Mouse (Mus musculus): ENCODE measurements around the gene C1ql4.
"Not testable (repeated sequence)": the region's sequence is repeated elsewhere in the genome, so short reads cannot be mapped to it uniquely, and the experiment has no call there.

Gene C1ql4

DNA sequence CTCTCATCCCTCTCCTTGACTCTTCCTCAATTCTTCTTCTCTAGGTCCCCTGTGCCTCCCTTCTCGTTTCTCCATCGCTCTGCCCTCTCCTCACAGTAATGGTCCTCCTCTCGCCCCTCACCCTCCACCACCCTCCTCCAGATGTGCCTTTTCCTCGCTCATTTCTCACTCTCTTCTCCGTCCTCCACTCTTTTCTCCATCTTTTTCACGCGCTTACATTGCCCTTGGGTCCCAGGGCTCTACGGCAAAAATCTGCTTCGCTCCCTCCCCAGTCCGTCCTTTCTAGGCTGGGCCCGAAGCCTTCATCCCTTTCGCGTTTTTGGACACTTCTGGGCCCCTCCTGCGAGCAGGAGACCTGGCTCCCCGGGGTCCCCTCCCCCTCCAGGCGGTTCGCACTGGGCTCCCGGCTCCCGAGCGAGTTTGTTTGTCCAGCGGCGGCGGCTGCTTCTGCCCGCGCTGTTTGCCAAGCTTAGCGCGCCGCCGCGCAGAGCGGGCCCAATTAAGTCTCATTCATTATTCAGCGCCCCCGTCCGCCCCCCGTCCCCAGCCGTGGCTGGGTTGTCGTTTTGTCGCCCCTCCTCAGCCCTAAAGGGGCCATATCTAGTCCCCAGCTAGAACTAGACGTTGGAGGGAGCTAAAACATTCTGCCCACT lies 10.3 kb upstream of the C1ql4 start:
- DNase-seq, result peak; percentile 66

DNA sequence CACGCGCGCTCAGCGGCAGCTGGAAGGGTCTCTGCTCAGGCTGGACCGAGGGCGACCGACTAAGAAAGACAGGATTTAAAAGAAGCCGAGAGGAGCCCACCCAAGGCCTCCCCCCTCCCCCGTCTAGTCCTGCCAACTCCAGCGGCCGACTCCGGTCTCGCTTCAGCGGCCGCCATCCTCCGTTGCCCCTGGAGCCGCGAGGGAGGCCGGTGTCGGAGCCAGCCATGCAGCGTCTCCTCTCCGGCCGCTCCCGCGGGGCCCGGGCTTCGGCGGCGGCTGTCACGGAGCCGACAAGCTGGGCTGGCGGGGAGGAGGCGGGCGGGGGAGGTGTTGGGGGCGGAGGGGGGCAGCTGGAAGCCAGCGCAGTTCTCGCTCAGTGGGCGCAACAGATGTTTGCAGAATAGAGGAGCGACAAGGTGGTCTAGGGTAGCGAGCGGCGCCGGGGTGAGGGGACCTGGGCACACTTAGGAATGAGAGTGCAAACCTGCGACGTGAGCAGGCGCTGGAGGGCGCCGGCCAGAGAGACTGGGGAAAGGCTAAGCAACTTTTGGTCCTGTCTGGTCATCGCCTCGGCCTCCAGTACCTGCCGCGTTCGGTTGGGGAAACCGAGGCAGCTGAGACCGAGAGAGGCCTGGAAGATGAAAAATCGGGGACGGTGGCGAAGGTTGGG lies 9.3 kb upstream of the C1ql4 start:
- peak; percentile 78 for DNase-seq

DNA sequence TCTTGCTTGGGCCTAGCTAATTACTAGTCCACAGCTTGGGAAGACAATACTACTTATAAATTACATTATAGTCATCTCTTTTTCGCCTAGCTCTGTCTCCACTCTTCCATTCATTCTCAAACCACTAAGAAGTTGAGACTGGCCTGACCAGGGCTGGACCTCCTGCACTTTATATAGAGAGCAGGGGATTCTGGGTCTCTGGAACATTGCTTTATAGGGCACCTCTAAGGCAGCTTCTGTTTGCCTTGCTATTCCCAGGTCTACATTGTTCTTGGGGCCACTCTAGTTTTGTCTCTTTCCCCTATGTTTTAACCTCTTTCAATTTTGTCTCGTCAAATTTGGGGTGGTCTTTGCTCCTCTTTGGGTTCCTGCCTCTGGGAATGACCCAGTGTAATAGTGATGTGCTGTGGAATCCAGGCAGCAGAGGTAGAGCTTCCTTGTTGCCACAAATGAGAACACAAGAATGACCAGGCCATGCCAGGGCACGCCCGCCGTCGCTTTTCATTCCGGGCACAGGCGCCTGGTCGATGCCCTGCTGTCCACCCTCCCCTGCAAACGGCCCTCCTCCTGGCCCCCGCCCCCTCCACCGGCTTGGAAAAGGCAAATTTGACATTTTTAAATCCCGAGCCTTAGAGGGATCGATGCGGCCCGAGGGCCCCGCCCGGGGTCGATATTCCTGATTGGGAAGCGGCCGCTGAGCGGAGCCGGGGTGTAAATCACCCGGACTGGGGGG lies 8.6 kb upstream of the C1ql4 start:
- DNase-seq, result no peak

DNA sequence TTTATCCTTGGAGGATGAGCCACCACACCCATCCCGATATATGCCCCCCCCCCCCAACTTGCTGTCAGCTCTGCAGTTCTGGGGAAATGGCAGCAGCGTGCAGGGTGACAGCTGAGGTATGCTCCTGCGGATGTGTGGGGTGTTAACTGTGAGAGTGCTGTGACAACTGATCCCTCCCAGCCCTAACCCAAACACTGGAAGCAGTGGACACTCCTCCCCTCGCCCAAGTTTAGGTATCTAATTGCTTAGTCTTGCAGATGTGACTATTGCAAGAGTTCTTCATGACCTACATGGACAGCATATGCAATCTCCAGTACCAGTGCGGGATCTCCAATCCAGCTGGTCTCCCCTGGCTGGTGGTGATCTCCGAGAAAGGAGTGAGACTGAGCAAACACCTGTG lies 7.7 kb upstream of the C1ql4 start:
- DNase-seq, result no peak

DNA sequence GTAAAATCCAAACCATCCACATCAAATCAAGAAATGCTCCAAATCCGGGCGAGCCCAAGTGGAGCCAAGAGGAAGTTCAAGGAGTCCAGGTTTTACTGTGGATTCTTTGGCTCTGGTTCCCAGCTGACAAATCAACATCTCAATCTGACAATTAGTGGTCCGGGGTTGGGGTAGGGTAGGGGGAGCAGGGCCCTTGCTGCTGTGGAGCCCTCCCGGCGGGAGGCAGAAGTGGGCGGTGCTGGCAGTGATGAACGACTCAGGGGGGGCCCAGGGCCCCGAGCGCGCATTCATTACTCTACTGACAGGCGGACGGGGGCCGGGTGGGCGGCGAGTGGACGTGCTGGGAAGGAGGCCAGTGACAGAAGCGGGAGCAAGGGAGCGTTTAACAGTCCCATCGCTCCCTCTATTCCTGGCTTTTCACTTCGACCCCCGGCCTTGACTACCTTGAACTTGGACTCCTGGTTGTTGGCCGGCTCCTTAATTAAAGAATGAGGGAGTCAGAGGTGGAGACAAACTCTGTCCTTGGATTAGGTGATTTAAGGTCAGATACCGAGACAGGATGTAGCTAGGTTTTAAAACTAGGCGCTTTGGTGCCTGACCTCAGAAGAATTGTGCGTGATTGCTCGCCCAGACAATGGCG lies 7.1 kb upstream of the C1ql4 start:
- DNase-seq, result peak; percentile 72

DNA sequence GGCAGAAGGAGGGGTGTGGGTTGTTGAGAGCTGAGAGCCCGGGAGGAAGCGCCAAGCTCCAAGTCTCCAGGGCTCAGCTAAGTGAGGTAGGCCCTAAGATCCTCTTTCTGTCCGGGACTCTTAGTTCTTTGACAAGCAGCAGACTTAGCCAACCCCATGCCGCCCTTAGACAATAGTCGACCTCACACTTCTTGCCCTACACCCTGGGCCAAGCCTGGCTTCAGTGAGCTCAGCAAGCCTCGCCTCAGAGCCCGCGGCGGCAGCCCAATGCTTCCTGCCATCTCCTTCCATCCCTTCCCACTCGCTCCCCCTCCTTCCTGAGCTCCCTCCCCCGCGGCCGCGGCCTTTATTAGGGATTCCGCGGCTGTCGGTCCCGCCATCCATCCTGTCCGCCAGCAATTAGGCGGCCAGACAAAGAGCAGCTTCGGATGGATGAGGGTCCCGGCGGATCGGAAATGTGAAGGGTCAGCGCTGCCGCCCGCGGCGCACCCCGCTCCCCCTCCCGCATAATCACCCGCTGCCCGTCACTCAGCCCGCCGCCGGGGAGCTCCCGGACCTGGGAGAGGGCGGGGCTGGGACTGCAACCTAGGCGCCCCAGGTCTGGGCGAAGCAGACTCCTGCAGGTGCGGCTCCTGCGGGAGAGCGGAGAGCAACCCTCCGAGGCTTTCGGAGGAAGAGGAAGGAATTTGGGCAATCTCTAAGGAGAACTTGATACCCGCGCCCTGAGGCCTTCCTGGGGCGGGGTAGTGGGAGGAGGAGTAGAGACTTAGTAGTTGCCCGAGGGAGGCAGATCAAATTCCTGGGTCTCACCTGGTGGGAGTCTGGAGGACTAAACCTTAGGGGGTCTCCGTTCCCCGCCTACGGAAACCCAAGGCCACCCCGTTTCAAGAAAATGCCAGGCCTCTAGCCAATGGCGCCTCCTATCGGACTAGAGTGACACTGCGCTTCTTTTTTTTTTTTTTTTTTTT lies 6.0 kb upstream of the C1ql4 start:
- peak; percentile 73 for DNase-seq

DNA sequence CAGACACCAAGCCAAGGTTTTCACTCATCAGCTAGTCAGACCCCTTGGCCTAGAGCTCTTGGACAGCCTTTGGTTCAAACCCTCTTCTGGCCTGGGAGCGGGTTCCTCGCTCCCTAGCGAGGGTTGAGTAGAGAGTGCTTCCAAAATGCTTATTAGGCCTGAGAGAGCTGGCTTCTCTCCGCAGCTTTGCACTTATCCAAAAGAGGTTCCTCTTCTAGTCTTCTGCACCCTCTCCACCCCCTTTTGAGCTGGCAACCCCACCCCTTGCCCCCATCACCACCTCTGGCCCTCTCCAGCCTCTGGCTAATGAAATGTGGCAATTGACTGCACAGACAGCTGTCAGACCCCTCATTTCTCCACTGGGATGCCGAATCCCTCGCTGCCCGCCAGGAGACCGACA lies 5.3 kb upstream of the C1ql4 start, which contains the start of gene Dnajc22:
TSS of gene Dnajc22 (plus strand) at position 301 of the 400 bp plus-strand sequence.
- DNase-seq, result no peak

DNA sequence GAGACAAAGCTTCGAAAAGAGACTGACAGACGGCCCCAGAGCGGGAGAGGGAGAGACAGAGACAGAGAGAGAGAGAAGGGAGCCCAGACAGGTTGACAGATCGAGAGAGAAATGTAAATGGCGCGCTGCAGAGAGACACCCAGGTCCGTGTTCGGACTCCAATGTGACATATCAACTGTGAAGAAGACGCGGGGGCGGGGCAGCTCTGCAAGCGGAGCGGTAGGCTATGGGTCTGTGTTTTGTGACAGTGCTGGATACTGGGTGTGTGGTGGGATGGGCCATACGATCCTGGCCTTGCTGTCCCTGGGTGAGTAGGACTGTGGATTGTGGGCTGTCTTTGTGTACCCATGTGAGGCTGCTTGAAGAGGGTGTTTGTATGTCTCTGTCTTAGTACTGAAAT lies 1.5 kb upstream of the C1ql4 start:
- DNase-seq, result peak; percentile 39

DNA sequence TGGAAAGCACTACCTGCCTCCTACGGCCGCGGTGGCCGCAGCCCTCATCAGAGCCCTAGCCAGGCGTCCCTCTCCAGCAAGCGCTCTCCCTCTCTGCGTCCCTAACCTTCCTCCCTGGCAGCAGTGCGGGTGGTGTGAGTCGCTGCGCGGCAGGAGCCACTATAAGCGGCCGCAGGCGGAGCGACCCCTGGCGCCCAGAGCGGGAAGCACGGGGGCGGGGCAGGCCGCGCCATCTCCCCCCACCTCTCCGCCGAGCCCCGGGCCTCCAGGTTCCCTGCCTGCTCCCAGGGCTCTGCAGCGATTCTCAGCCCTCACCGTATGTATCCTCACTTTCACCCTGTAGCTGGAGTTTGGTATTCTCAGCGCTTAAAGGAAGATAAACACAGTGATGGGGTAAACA lies 675 bp upstream of the C1ql4 start:
- peak; percentile 91 for DNase-seq

DNA sequence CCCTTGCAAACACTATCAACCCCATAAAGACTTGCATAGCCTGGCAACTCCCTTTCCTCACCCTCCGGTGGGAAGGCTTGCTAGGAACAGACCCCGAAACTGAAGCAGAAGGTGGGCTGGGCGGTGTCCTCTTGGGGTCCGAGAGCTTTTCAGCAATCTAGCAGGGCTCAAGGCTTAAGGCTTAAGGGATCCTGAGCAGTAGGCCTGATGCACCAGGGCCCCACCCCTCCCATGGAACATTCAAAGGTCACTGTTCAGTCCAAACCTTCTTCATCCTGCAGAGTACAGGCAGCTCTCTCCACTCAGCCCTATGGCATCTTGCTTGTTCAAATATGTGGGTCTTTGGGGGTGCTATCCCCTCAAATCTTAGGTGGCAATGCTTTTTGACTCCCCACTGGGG lies 1.6 kb downstream of the C1ql4 start:
- no peak for DNase-seq

DNA sequence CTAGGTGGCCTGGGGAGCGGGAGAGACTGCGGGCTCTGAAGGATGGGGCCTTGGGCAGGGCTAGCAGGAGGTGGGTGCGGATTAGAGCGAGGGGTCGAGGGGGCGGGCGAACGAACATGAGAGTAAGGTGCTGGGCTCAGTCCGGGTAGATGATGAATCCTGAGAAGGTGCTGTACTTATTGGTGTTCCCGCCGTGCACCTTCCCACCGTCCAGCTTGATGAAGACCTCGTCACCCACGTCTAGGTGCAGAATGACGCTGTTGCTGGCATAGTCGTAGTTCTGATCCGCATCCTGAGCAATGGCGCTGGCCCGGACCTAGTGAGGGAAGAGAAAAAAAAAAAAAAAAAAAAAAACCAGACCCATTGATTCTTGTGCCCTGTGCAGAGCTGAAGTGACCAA lies 3.0 kb downstream of the C1ql4 start:
- DNase-seq, result no peak

DNA sequence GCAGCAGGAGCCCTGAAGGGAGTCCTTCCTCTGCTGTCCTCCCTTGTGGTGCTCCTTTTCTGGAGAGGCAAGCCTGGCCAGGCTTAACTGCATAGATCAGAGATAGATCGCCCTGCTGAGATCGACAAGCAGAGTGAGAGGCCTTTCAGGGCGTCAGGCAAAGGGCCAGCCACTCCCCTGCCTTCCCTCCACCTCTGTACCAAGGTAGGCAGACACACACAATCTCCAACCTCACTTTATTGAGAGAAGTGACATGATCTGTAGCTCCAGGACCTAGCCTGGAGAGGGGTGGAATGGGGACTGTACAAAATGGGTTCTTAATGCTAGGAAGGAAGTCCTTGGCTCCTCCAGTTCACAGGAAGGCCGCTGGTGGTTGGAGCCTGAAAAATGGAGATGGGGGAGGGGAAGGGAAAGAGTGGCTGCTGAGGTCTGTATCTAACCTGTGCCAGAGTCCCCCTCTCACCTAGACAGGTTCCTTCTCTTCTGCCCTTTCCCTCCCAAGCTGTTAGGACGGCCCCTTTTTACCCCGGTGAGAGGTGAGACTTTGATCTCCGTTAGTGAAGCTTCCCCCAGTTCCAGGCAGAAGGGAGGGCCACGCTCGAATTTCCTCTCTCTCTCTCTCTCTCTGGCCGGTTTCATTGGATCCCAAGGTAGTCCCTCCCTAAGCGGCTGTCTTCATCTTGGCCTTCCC lies 3.6 kb downstream of the C1ql4 start:
- peak; percentile 56 for DNase-seq

DNA sequence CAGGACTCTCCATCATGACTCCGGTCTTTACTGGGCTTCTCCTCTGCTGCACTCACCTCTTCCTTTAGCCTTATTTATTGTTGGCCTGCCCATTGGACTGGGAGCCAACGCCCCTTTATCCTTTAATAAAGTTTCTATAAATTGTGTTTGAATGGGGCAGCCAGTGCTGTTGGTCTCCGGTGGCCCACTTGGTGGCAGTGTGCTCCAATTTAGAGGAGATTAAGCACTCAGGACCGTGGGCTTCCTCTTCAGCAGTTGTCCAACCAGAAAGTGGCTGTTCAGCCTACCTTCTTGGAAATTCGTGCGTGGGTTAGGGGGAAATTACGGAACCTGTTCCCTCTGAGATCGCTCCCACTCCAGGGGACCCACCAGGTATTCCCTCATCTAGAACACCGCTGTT lies 4.4 kb downstream of the C1ql4 start:
- peak; percentile 82 for DNase-seq

DNA sequence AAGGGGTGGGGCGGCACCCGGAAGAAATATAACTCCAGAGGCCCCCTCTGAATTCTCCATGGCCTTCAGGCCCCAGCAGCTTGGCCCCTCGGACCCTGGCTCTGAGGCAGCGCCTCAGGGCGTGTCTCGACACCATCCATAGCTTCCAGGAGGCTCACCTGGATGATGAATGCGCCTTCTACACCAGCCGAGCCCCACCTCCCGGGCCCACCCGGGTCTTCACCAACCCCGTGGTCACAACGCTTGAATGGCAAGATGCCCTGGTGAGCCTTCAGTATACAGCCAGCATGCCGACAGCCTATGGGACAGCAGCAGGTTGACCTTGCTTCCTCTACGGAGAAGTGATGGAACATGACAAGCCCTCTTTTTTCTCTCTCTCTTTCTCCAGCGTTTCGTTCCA lies 4.8 kb downstream of the C1ql4 start:
- no peak for DNase-seq

DNA sequence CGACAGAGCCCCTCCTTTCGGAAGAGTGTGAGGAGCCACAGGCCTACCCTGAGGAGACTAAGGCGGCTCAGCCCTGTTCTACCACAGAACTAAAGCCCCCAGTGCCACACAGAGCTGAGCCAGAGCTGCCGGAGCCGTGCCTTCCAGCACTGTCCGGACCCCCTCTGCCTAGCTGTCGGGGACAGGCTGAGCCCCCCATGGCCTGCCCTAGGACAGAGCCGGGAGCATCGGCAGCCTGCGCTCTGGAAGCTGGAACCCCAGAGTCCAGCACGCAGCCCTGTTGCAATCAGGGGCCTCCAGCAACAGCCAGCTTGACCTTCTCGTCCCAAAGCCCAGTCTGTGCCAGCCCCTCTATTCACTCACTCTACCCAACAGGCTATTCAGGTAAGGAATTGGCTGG lies 5.3 kb downstream of the C1ql4 start:
- DNase-seq, result no peak

DNA sequence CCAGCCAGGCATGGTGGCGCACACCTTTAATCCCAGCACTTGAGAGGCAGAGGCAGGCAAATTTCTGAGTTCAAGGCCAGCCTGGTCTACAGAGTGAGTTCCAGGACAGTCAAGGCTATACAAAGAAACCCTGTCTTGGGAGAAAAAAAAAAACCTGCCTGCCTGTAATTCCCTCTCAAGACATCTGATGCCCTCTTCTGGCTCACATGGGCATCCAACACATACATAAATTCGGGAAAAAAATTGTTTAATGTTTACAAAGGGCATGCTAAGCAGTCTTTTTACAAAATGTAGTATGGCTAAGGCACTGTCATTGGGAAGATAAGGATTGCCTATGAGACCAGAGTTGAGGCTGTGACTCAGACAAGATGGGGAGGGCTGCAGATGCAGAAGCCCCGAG lies 7.8 kb downstream of the C1ql4 start:
- DNase-seq, result no peak

DNA sequence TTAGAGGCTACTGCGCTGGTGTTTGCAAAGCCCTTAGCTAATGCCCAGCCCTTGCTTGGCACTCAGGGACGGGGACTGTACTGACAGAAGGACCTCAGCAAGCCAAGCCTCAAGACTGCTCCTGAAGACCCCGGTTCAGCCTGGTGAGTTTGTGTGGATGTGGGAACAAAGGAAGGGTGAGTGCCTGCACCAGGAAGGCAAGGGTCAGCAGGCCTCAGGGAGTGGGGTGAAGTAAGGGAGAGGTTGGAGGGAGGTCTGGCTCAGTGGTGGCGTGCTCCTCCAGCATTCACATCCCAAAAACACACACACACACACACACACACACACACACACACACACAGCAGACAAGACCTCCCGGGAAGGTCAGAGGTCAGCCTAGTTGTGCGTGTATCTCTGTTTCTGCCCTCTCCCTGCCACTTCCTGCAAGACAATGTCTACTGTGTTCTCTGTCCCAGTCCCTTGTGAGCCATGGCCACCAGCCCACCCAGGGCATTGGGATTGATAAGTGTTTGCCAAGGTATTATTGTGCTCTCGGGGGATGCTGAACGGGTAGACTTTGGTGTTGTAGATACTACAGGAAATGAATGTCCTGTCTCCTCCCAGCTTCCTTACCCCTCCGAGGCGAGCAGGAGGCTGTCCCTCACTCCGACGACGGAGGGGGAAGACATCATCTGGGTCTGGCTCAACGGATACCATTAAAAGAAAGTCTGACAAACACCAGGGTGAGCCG lies 9.3 kb downstream of the C1ql4 start:
- DNase-seq, result peak; percentile 4

DNA sequence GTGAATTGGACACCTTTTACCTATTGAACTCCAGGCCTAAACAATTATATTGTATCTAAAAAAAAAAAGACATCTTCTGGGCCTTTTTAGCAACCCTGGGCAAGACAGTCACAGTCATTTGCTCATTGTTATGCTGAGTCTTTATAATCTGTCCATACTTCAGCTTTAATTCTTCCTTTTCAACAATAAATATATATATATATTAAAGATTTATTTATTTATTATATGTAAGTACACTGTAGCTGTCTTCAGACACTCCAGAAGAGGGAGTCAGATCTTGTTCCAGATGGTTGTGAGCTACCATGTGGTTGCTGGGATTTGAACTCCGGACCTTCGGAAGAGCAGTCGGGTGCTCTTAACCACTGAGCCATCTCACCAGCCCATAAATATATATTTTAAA lies 11.6 kb downstream of the C1ql4 start:
- not testable (repeated sequence) for DNase-seq

DNA sequence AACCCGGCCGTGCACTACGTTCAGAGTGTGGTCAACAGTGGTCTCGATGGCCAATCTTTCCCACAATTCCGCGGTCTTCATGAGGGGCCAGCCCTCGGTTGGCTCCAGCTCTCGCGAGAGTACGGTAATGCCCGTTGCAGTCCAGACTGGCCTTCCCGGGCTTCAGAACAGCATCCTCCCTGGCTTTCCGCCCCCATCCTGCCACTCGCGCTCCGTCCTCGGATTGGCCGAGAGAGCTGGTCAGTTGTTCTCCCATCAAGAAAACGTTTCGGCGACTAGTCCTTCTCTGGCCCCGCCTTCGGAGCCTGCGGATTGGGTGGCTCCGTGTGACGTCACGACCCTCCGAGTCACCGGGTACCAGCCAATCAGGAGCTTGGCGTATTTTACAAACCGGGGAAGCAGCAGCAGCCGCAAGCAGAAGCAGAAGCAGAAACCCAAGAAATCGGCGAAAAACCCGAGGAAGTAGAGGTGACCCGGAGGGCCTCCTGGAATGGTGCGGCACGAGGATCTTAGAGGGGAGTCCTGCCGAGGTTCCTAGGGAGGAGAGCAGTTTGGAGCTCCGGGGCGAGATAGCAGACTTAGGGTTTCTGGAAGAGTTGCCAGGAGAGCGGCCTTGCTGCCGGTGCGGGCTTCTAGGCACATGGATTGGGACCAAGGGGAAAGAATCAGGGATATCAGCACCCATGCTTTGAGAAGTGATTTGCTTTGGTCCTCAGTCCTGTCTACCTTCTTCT lies 12.8 kb downstream of the C1ql4 start:
- DNase-seq, result peak; percentile 99

DNA sequence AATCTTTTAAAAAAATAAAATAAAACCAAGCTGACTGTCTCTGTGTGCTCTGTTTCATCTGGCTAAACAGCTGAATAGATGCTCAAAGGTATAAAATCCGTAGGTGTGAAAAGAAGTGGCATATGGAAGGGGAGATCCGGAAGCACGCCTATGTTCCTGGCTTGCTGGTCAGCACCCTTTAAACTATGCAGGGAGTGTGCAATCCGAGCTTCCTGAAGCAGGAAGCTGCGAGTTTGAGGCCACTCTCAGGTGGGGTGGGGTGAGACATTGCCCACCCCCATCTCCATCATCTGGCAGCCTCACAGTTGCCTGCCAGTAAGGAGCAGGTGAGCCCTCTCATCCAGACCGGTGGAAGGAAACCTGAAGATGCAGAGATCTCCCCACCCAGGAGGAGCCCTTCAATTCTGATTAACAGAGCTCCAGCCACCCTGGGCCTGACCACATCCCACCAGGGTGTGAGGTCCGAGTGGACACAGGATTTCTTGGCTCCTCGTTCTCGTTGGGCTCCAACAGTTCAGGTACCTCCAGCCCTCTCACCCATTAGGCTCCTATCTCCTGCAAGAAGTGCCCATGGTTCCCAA lies 13.5 kb downstream of the C1ql4 start, which contains the start of gene Troap:
TSS of gene Troap (plus strand) at position 557 of the 581 bp plus-strand sequence.
- no peak for DNase-seq
